Mouse (Mus musculus): Measurements from ENCODE around the gene Abcg5.

DNA sequence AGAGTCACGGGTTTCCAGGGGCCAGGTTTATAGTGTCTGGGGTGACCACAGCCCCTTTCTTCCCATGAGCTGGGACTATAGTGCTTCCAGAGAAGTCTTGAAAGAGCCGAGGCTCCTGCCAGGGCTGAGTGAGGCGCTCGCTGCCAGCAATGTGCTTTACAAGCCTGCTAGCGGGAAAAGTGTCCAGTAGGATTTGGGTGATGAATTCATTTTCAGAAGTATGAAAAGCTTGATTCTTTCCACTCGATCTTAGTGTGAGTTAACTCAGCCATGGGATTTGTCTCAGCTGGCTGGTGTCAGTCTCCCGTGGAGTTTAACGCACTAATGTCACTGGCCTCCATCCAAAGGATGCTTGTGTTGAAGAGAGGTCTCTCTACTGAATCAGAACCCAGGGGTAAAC is 46.5 kb downstream of the Abcg5 start:
- TF ChIP-seq CTCF (IDR thresholded peaks at IDR 0.05; ENCODE audit: insufficient read depth, low read depth, low read length) (no peak), POLR2A (IDR thresholded peaks at IDR 0.05; ENCODE audit: insufficient read depth, low read depth, low read length) (no peak)
